Comparison of ENCODE assay signal across 8 mouse cellular contexts in genomic region chr2:174675642-174676041, GRCm38 (mm10). TPM values are rescaled to one million over a fixed set of nuclear protein-coding genes. Genes with fewer than 3 reads are reported as not detected.
DNase-seq lines count a peak whose midpoint lies in the region; ATAC-seq and TF ChIP-seq lines count a peak whose summit lies in the region.

No protein-coding gene starts in this region.

- peaks cover 28% of the 10 kb centered on the region for H3K4me1 ChIP-seq in midbrain, embryonic 10.5 days
- peaks cover 13% of the 10 kb centered on the region for H3K4me1 ChIP-seq in midbrain, embryonic 16.5 days (ENCODE audit: control insufficient read depth, insufficient read depth, low read length)
- H3K4me1 ChIP-seq in midbrain, postnatal 0 days (ENCODE audit: insufficient read depth, low read length) = 0 out of 2 replicates have a peak, but pooled peaks cover 5% of the 10 kb centered on the region

- H3K4me2 ChIP-seq in midbrain, embryonic 16.5 days (ENCODE audit: low read length) = no peak overlapping the region
- H3K4me2 ChIP-seq in midbrain, postnatal 0 days (ENCODE audit: low read depth, low read length, poor library complexity, severe bottlenecking) = no peak overlapping the region

- ATAC-seq in midbrain, embryonic 16.5 days = no peak; the same call in 1 of the 2 replicates
- peak; percentile 54 to 63 for ATAC-seq in hematopoietic stem cell, adult 5-6 weeks (replicated peaks in 1 of 2; ENCODE audit: insufficient read depth in 1 of 2, low FRiP score in 2 of 2, low TSS enrichment in 1 of 2, low read depth in 1 of 2, poor library complexity in 2 of 2, severe bottlenecking in 2 of 2)
- ATAC-seq in midbrain, postnatal 0 days (ENCODE audit: low FRiP score) = peak; percentile 64; the same call in 1 of the 2 replicates

- DNase-seq in midbrain, embryonic 10.5 days (ENCODE audit: low spot score) = peak; percentile 82
- DNase-seq in c-Kit-positive CD71-positive TER-119-positive erythroid progenitor cells, embryonic 14.5 days (ENCODE audit: low spot score) = peak; percentile 56
- peak; percentile 93 for DNase-seq in forelimb bud, embryonic 11.5 days (ENCODE audit: low read depth, low spot score)
- DNase-seq in left cerebral cortex, adult 2 months (ENCODE audit: extremely low spot score in 1 of 2, low spot score in 2 of 2) = peak; percentile 68 to 78
- DNase-seq in midbrain, postnatal 0 days (ENCODE audit: low spot score) = peak; percentile 83
- DNase-seq in spleen, postnatal 14 days (ENCODE audit: low spot score in 2 of 2) = peak; percentile 23 to 63

- peaks cover 39% of the 10 kb centered on the region for H3K27me3 ChIP-seq in midbrain, embryonic 10.5 days (ENCODE audit: low read depth, poor library complexity, severe bottlenecking)
- no peaks in the 10 kb centered on the region; the same call in 1 of the 2 replicates for H3K27me3 ChIP-seq in midbrain, embryonic 16.5 days (ENCODE audit: control insufficient read depth, insufficient read depth, low read depth, low read length)
- no peaks in the 10 kb centered on the region for H3K27me3 ChIP-seq in midbrain, postnatal 0 days (ENCODE audit: insufficient read depth, low read length)

- H3K27ac ChIP-seq in midbrain, embryonic 10.5 days (replicated peaks) = no peak overlapping the region
- H3K27ac ChIP-seq in midbrain, embryonic 16.5 days (ENCODE audit: low read length) = no peak overlapping the region
- H3K27ac ChIP-seq in left cerebral cortex, adult 2 months = no peak overlapping the region
- H3K27ac ChIP-seq in midbrain, postnatal 0 days (ENCODE audit: low read depth, low read length) = no peak overlapping the region

- intact Hi-C loops in left cerebral cortex, adult 2 months (cut with DNase I) = loop anchor here (2.0 to 10.0 kb wide), 3 partner anchors 183 to 1091 kb away; no protein-coding TSS in a partner anchor

- 18% methylated on average over 9 of the region's 9 CpGs for WGBS in midbrain, embryonic 10.5 days
- 13% methylated on average over 9 of the region's 9 CpGs for WGBS in midbrain, embryonic 16.5 days
- whole genome bisulfite sequencing in midbrain, postnatal 0 days = 16% methylated on average over 9 of the region's 9 CpGs

- H3K4me3 ChIP-seq in midbrain, embryonic 10.5 days = no peak overlapping the region
- H3K4me3 ChIP-seq in midbrain, embryonic 16.5 days (ENCODE audit: low read depth, low read length) = no peak overlapping the region
- no peak overlapping the region for H3K4me3 ChIP-seq in left cerebral cortex, adult 2 months
- no peak overlapping the region for H3K4me3 ChIP-seq in midbrain, postnatal 0 days (ENCODE audit: low read depth, low read length)

- no peaks in the 10 kb centered on the region for H3K36me3 ChIP-seq in midbrain, embryonic 10.5 days
- H3K36me3 ChIP-seq in midbrain, embryonic 16.5 days (ENCODE audit: control insufficient read depth, insufficient read depth, low read length) = no peaks in the 10 kb centered on the region
- no peaks in the 10 kb centered on the region for H3K36me3 ChIP-seq in midbrain, postnatal 0 days (ENCODE audit: insufficient read depth, low read length)

- no peak overlapping the region for H3K9ac ChIP-seq in midbrain, embryonic 16.5 days (ENCODE audit: low read depth, low read length)
- no peak overlapping the region for H3K9ac ChIP-seq in midbrain, postnatal 0 days (replicated peaks; ENCODE audit: low read length, poor library complexity, severe bottlenecking)

- peak; percentile 95 for TF ChIP-seq CTCF in left cerebral cortex, adult 2 months (IDR thresholded peaks at IDR 0.05)
- peak; percentile 96 for TF ChIP-seq CTCF in midbrain, postnatal 0 days (IDR thresholded peaks at IDR 0.05)

- no peaks in the 10 kb centered on the region for H3K9me3 ChIP-seq in midbrain, embryonic 10.5 days (replicated peaks)
- H3K9me3 ChIP-seq in midbrain, embryonic 16.5 days (replicated peaks; ENCODE audit: control insufficient read depth, low read length, poor library complexity, severe bottlenecking) = no peaks in the 10 kb centered on the region
- no peaks in the 10 kb centered on the region for H3K9me3 ChIP-seq in midbrain, postnatal 0 days (ENCODE audit: low read length)

RNA-seq across cellular contexts. Expression of gene Zfp831, which starts 32.3 kb away (rescaled TPM):
- polyA plus RNA-seq in midbrain, embryonic 10.5 days (2016; fragmentation: Nextera tagmentation; extraction: Ambion mirVana) = not detected in 2 replicates
- polyA plus RNA-seq in midbrain, embryonic 16.5 days (2015; fragmentation: Nextera tagmentation; extraction: Ambion mirVana) = not detected in 2 replicates
- 12.4 and 15.1 TPM in 2 replicates for total RNA-seq in hematopoietic stem cell, adult 5-6 weeks (2017)
- total RNA-seq in left cerebral cortex, adult 2 months (2021) = 10 to 100 TPM; 16.8 to 20.6 TPM
- total RNA-seq in midbrain, postnatal 0 days (2014; rRNA removed) = 0.09 TPM in 1 of 2 replicates, not detected in the other
- not detected in 2 replicates for polyA plus RNA-seq in midbrain, postnatal 0 days (2015; fragmentation: Nextera tagmentation; extraction: Ambion mirVana)

Comparison
In these comparisons a context has a peak if more than half of its experiments do, and no peak if none do; other contexts are left out.
1. DNase-seq: peak in every context shown above with its lines; median percentile 93 in forelimb bud, embryonic 11.5 days; 83 in midbrain, postnatal 0 days; 82 in midbrain, embryonic 10.5 days; 73 in left cerebral cortex, adult 2 months; 56 in c-Kit-positive CD71-positive TER-119-positive erythroid progenitor cells, embryonic 14.5 days; 43 in spleen, postnatal 14 days.
2. RNA of gene Zfp831, which starts 32.3 kb away (total RNA-seq): 16.8 to 20.6 TPM in left cerebral cortex, adult 2 months and 12.4 to 15.1 TPM in hematopoietic stem cell, adult 5-6 weeks; 0.09 TPM in midbrain, postnatal 0 days; every median in the first group is over 10 times any median in the second.